Mouse (Mus musculus): ENCODE measurements around the gene Hunk. TPM values are rescaled to one million over a fixed set of nuclear protein-coding genes. Genes with fewer than 3 reads are reported as not detected.

The Hunk gene
- polyA plus RNA-seq, 1 experiment from 2014 or later, result 19.1 TPM

- Histone ChIP-seq H3K36me3 (ENCODE audit: control insufficient read depth, insufficient read depth, low read length) (no peaks in the 10 kb centered on the region), H3K27me3 (ENCODE audit: control insufficient read depth, insufficient read depth, low read length) (no peaks in the 10 kb centered on the region), H3K9me3 (ENCODE audit: control insufficient read depth, low read length) (no peaks in the 10 kb centered on the region), H3K4me3 (ENCODE audit: low read depth, low read length) (no peak overlapping the region), H3K4me1 (replicated peaks; ENCODE audit: control insufficient read depth, insufficient read depth, low read length) (no peaks in the 10 kb centered on the region), H3K9ac (ENCODE audit: low read length) (no peak overlapping the region), H3K4me2 (ENCODE audit: low read depth, low read length, severe bottlenecking) (no peak overlapping the region), H3K27ac (ENCODE audit: low read depth, low read length) (no peak overlapping the region)
- no peak for ATAC-seq (replicated peaks; ENCODE audit: low FRiP score)
- WGBS, result 83% methylated on average over 3 of the region's 3 CpGs
- peak; percentile 25 for DNase-seq (ENCODE audit: low spot score)
Observed at GRCm38 (mm10) chr16:90546591-90546990, 160.8 kb downstream of the Hunk start.

DNA sequence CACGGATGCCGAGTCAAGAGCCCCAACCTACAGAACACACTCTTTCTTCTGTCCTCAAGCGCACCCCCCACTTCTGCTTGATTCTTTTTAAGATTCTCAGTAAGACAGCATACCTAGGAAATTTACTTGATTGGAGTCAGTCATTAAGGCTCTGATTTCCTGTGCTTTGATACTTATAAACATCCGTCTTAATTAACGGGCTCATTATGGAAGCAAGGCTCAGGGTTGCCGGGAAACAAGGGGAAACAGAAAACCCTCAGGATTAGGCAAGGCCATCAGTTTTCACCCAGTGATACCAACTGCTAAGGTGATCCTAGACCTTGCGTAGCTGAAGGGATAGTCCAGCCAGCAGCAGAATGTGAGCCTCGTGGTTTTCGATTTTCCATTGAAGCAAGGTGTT lies 162.2 kb downstream of the Hunk start:
- H3K27me3 ChIP-seq (ENCODE audit: control insufficient read depth, insufficient read depth, low read length), result no peaks in the 10 kb centered on the region
- H3K4me3 ChIP-seq (ENCODE audit: low read depth, low read length), result no peak overlapping the region
- DNase-seq (ENCODE audit: low spot score), result peak; percentile 48
- no peaks in the 10 kb centered on the region for H3K4me1 ChIP-seq (replicated peaks; ENCODE audit: control insufficient read depth, insufficient read depth, low read length)
- WGBS, result 71% methylated on average over 9 of the region's 9 CpGs
- H3K36me3 ChIP-seq (ENCODE audit: control insufficient read depth, insufficient read depth, low read length), result no peaks in the 10 kb centered on the region
- no peak overlapping the region for H3K9ac ChIP-seq (ENCODE audit: low read length)
- H3K4me2 ChIP-seq (ENCODE audit: low read depth, low read length, severe bottlenecking), result no peak overlapping the region
- H3K9me3 ChIP-seq (ENCODE audit: control insufficient read depth, low read length), result no peaks in the 10 kb centered on the region
- no peak; the same call in 1 of the 2 replicates for ATAC-seq (replicated peaks; ENCODE audit: low FRiP score)
- no peak overlapping the region for H3K27ac ChIP-seq (ENCODE audit: low read depth, low read length)

Other genes with a start within 250 kb of the Hunk start
- 22.7 and 30.4 TPM in 2 replicates for gene Tiam1, start 242.2 kb upstream of the Hunk start, polyA plus RNA-seq (2014; fragmentation: Nextera tagmentation; extraction: Ambion mirVana)
- gene Sod1, start 165.3 kb upstream of the Hunk start, polyA plus RNA-seq (2014; fragmentation: Nextera tagmentation; extraction: Ambion mirVana), result 1,077 and 1,097 TPM in 2 replicates
- gene Scaf4, start 101.5 kb upstream of the Hunk start, polyA plus RNA-seq (2014; fragmentation: Nextera tagmentation; extraction: Ambion mirVana), result 43.0 and 43.3 TPM in 2 replicates

All from forebrain, embryonic 11.5 days (tissue).